Mouse (Mus musculus): ENCODE results near the gene Psmd9.

- TF ChIP-seq CTCF (IDR thresholded peaks at IDR 0.05; ENCODE audit: low read depth, low read length), result no peak
- TF ChIP-seq POLR2A (IDR thresholded peaks at IDR 0.05; ENCODE audit: borderline replicate concordance, low read depth, low read length), result no peak
Observed at GRCm38 (mm10) chr5:123272927-123273326, 103.7 kb downstream of the Psmd9 start.
